Mouse (Mus musculus): Measurements from ENCODE around the gene Emsy.

GRCm38 (mm10) chr7:98589028-98589427 is 67.6 kb downstream of the Emsy start:
- no peak for TF ChIP-seq POLR2A (IDR thresholded peaks at IDR 0.05; ENCODE audit: low read depth, low read length)
- TF ChIP-seq CTCF (conservative IDR thresholded peaks at IDR 0.05 in 1 of 2, IDR thresholded peaks at IDR 0.05 in 1 of 2; ENCODE audit: low read depth in 2 of 2, low read length in 2 of 2): peak in 1 of 2 experiments; percentile 83; a peak in 3 of 4 replicates
- TF ChIP-seq RCOR1 (conservative IDR thresholded peaks at IDR 0.05; ENCODE audit: low read depth, low read length): no peak
- TF ChIP-seq ZKSCAN1 (IDR thresholded peaks at IDR 0.05; ENCODE audit: borderline replicate concordance, low read depth, low read length): no peak
- no peak for TF ChIP-seq EP300 (IDR thresholded peaks at IDR 0.05; ENCODE audit: low read length)
- TF ChIP-seq CHD1 (IDR thresholded peaks at IDR 0.05; ENCODE audit: low read depth, low read length): no peak
- no peak for TF ChIP-seq MYC (IDR thresholded peaks at IDR 0.05; ENCODE audit: low read depth, low read length)
- no peak for TF ChIP-seq SIN3A (IDR thresholded peaks at IDR 0.05; ENCODE audit: low read length)
- no peak for TF ChIP-seq MEF2A (IDR thresholded peaks at IDR 0.05; ENCODE audit: borderline replicate concordance, low read depth, low read length)
- no peak for TF ChIP-seq JUND (conservative IDR thresholded peaks at IDR 0.05; ENCODE audit: low read depth, low read length)
- peak; percentile 93 for TF ChIP-seq RAD21 (IDR thresholded peaks at IDR 0.05; ENCODE audit: low read depth, low read length)
- TF ChIP-seq MXI1 (IDR thresholded peaks at IDR 0.05; ENCODE audit: low read depth, low read length): no peak
- no peak for TF ChIP-seq ZMIZ1 (IDR thresholded peaks at IDR 0.05; ENCODE audit: low read depth, low read length)

All from CH12.LX (cell line).